Mouse (Mus musculus) liver, embryonic 13.5 days (tissue): ENCODE measurements around the gene Samd5. TPM values are rescaled to one million over a fixed set of nuclear protein-coding genes. Genes with fewer than 3 reads are reported as not detected.

Experiments
- polyA plus RNA-seq: library from polyadenylated mRNA; unstranded; fragments of >200 nt; fragmentation: Nextera tagmentation; extraction: Ambion mirVana; gene quantifications from 2 replicates; pipeline ENCODE4 v1.2.1, GENCODE M21; 2015

The Samd5 gene
- polyA plus RNA-seq, 1 experiment from 2014 or later: 0.52 TPM

Other genes starting within 250 kb of the Samd5 start
- 2.7 and 3.0 TPM in 2 replicates for gene Stxbp5, start 225.9 kb upstream of the Samd5 start, polyA plus RNA-seq